Mouse (Mus musculus) olfactory bulb, adult 2 months (tissue): ENCODE measurements around the gene Ankrd55.

Experiments used
- CTCF ChIP-seq: fragments of 200-500 bp; IDR thresholded peaks from 2 replicates; pipeline ENCODE4 v1.5.1; 2012; ENCODE audit warnings: low read depth, mild to moderate bottlenecking, low read length, moderate library complexity; ENCODE audit not compliant: insufficient read depth
- POLR2A ChIP-seq: fragments of 200-500 bp; IDR thresholded peaks from 2 replicates; pipeline ENCODE4 v1.6.1; 2012; ENCODE audit warnings: mild to moderate bottlenecking, low read depth, low read length, moderate library complexity; ENCODE audit not compliant: insufficient read depth

GRCm38 (mm10) chr13:112330257-112330656, 42.0 kb downstream of the Ankrd55 start:
- TF ChIP-seq CTCF, result no peak
- TF ChIP-seq POLR2A, result no peak
